9 mouse cellular contexts compared by ENCODE assay signal in the genomic region with DNA sequence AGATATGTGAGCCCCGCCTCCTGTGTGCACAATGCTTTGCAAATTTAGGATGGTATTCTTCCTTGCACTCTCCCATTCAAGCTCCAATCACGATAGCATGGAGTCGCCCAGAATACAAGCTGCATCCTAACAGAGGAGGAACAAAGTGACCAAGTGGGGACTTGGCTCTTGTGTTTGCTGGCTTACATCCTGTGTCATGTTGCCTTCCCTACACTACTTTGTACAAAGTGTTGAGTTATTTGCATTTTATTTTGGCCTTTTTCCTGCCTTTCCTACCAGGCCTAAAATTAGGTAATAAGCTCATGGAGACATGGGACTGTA.
A peak's percentile ranks its signal among the peaks of the same experiment; 100 is the strongest.
DNase-seq lines count a peak whose midpoint lies in the region; ATAC-seq and TF ChIP-seq lines count a peak whose summit lies in the region.
"Had no signal": no experiment of that assay in that cellular context is flagged by ENCODE, and none has a peak within 500 bp of the region (broad histone marks: within the 10 kb centered on the region; RNA-seq: fewer than 3 reads in every experiment).

No protein-coding gene starts in this region.

- no peak overlapping the region for H3K9ac ChIP-seq in heart, adult 2 months (ENCODE audit: low read depth, low read length)
- no peak overlapping the region for H3K9ac ChIP-seq in liver, embryonic 12.5 days
- H3K9ac ChIP-seq in stomach, embryonic 16.5 days (ENCODE audit: low read length), result no peak overlapping the region

- H3K4me3 ChIP-seq in heart, adult 2 months, result peak overlapping the region; percentile 49; the same call in 1 of the 2 replicates
- H3K4me3 ChIP-seq in liver, embryonic 12.5 days, result peak overlapping the region; percentile 41; the same call in 1 of the 2 replicates
- peak overlapping the region; percentile 44 for H3K4me3 ChIP-seq in stomach, embryonic 16.5 days (replicated peaks; ENCODE audit: low read length)

- peaks cover 3% of the 10 kb centered on the region; the same call in 1 of the 2 replicates for H3K27me3 ChIP-seq in heart, adult 2 months (ENCODE audit: control insufficient read depth, insufficient read depth, low read length)
- peaks cover 53% of the 10 kb centered on the region for H3K27me3 ChIP-seq in liver, embryonic 12.5 days (replicated peaks)
- H3K27me3 ChIP-seq in stomach, embryonic 16.5 days (ENCODE audit: control insufficient read depth, insufficient read depth, low read length), result 0 out of 2 replicates have a peak, but pooled peaks cover 9% of the 10 kb centered on the region

- H3K27ac ChIP-seq in heart, adult 2 months, result no peak overlapping the region
- no peak overlapping the region for H3K27ac ChIP-seq in liver, embryonic 12.5 days
- H3K27ac ChIP-seq in stomach, embryonic 16.5 days (ENCODE audit: low read length), result no peak overlapping the region

- no peak for TF ChIP-seq EP300 in heart, adult 2 months (IDR thresholded peaks at IDR 0.05; ENCODE audit: insufficient read depth, low read depth, low read length)

- no peak for ATAC-seq in liver, embryonic 12.5 days
- no peak for ATAC-seq in stomach, embryonic 16.5 days (ENCODE audit: insufficient read depth, low FRiP score)
- no peak for ATAC-seq in granulocyte monocyte progenitor cell, adult 5-6 weeks (replicated peaks; ENCODE audit: poor library complexity, severe bottlenecking)
- ATAC-seq: activated CD4-positive, CD25-positive, alpha-beta regulatory T cell, adult 4 months had no signal

- DNase-seq in heart, adult 2 months, result no peak
- no peak for DNase-seq in heart, postnatal 4 days
- peak; percentile 23 for DNase-seq in right cerebral cortex, adult 18-20 months
- no peak for DNase-seq in right cerebral cortex, postnatal 4 days
- no peak for DNase-seq in spleen, postnatal 10 days (ENCODE audit: low spot score in 2 of 2)

- no peaks in the 10 kb centered on the region for H3K79me2 ChIP-seq in heart, adult 2 months (replicated peaks; ENCODE audit: control insufficient read depth, insufficient read depth, low read length)

- H3K4me1 ChIP-seq in heart, adult 2 months (ENCODE audit: control insufficient read depth, insufficient read depth, low read length), result peaks cover 3% of the 10 kb centered on the region; the same call in 1 of the 2 replicates
- H3K4me1 ChIP-seq in liver, embryonic 12.5 days, result peaks cover 18% of the 10 kb centered on the region
- peaks cover 19% of the 10 kb centered on the region; the same call in 1 of the 2 replicates for H3K4me1 ChIP-seq in stomach, embryonic 16.5 days (ENCODE audit: control insufficient read depth, insufficient read depth, low read length)

- no peaks in the 10 kb centered on the region for H3K36me3 ChIP-seq in heart, adult 2 months (ENCODE audit: control insufficient read depth, insufficient read depth, low read length)
- no peaks in the 10 kb centered on the region for H3K36me3 ChIP-seq in liver, embryonic 12.5 days
- H3K36me3 ChIP-seq in stomach, embryonic 16.5 days (ENCODE audit: control insufficient read depth, insufficient read depth, low read length), result no peaks in the 10 kb centered on the region

- H3K4me2 ChIP-seq in liver, embryonic 12.5 days, result peak overlapping the region; percentile 68
- H3K4me2 ChIP-seq in stomach, embryonic 16.5 days (ENCODE audit: low read depth, low read length), result peak overlapping the region; percentile 86

- intact Hi-C loops in heart, adult 2 months (cut with DNase I), result no loop called here

- 47% methylated on average over 3 of the region's 3 CpGs for WGBS in heart, adult 2 months
- 26% methylated on average over 3 of the region's 3 CpGs for WGBS in liver, embryonic 12.5 days (ENCODE audit: insufficient replicate concordance)
- 20% methylated on average over 3 of the region's 3 CpGs for WGBS in stomach, embryonic 16.5 days

- no peaks in the 10 kb centered on the region for H3K9me3 ChIP-seq in liver, embryonic 12.5 days (replicated peaks)
- no peaks in the 10 kb centered on the region for H3K9me3 ChIP-seq in stomach, embryonic 16.5 days (replicated peaks; ENCODE audit: control insufficient read depth, low read length)

- TF ChIP-seq CTCF in heart, adult 2 months (IDR thresholded peaks at IDR 0.05), result no peak

- TF ChIP-seq POLR2A in heart, adult 2 months (IDR thresholded peaks at IDR 0.05; ENCODE audit: insufficient read depth, low read depth, low read length), result no peak
